Comparison of ENCODE assay signal across 17 mouse cellular contexts in the genomic region with DNA sequence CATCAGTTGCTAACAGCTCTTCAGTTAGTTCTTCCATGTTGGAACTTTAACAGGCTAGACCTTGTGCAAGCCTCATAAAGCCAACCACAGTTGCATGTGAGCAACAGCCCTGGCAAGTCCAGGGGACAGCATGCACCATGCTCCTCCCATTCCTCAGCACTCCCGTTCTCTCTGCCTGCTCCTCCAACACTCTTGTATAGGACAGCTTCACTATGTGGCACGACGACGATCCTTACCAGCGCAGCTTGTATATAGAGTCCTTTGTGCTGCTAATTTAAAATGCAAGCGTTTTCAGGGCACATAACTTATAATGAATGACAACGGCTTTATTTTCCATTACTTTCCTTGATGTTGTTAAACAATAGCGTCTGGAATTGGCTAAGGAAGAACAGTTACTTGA.
DNase-seq lines count a peak whose midpoint lies in the region; ATAC-seq and TF ChIP-seq lines count a peak whose summit lies in the region.
"Had no signal": no experiment of that assay in that cellular context is flagged by ENCODE, and none has a peak within 500 bp of the region (broad histone marks: within the 10 kb centered on the region; RNA-seq: fewer than 3 reads in every experiment).

No protein-coding gene starts in this region.

- ATAC-seq in forebrain, embryonic 11.5 days (replicated peaks; ENCODE audit: low FRiP score): peak; percentile 53; the same call in 1 of the 2 replicates
- ATAC-seq in midbrain, embryonic 15.5 days (replicated peaks): no peak
- ATAC-seq in midbrain, postnatal 0 days (ENCODE audit: low FRiP score): no peak
- ATAC-seq: activated CD4-positive, CD25-positive, alpha-beta regulatory T cell, adult 4 months; intestine, embryonic 15.5 days had no signal

- no peak overlapping the region for H3K9ac ChIP-seq in forebrain, embryonic 11.5 days (ENCODE audit: low read length)
- H3K9ac ChIP-seq in midbrain, embryonic 15.5 days: no peak overlapping the region
- H3K9ac ChIP-seq in midbrain, postnatal 0 days (replicated peaks; ENCODE audit: low read length, poor library complexity, severe bottlenecking): no peak overlapping the region
- H3K9ac ChIP-seq: embryonic facial prominence, embryonic 15.5 days; intestine, embryonic 15.5 days; lung, embryonic 15.5 days had no signal

- peaks cover 2% of the 10 kb centered on the region; the same call in 1 of the 2 replicates for H3K4me1 ChIP-seq in forebrain, embryonic 11.5 days (replicated peaks; ENCODE audit: control insufficient read depth, insufficient read depth, low read length)
- H3K4me1 ChIP-seq in forebrain, embryonic 10.5 days: peaks cover 13% of the 10 kb centered on the region
- peaks cover 8% of the 10 kb centered on the region for H3K4me1 ChIP-seq in midbrain, embryonic 15.5 days
- no peaks in the 10 kb centered on the region for H3K4me1 ChIP-seq in midbrain, postnatal 0 days (ENCODE audit: insufficient read depth, low read length)
- H3K4me1 ChIP-seq: embryonic facial prominence, embryonic 15.5 days; intestine, embryonic 15.5 days; lung, embryonic 15.5 days had no signal

- no peaks in the 10 kb centered on the region for H3K36me3 ChIP-seq in forebrain, embryonic 11.5 days (ENCODE audit: control insufficient read depth, insufficient read depth, low read length)
- H3K36me3 ChIP-seq in forebrain, embryonic 10.5 days (replicated peaks): no peaks in the 10 kb centered on the region
- H3K36me3 ChIP-seq in midbrain, embryonic 15.5 days (replicated peaks): no peaks in the 10 kb centered on the region
- no peaks in the 10 kb centered on the region for H3K36me3 ChIP-seq in midbrain, postnatal 0 days (ENCODE audit: insufficient read depth, low read length)
- H3K36me3 ChIP-seq: embryonic facial prominence, embryonic 15.5 days; G1E; intestine, embryonic 15.5 days; lung, embryonic 15.5 days had no signal

- no peaks in the 10 kb centered on the region for H3K27me3 ChIP-seq in forebrain, embryonic 11.5 days (ENCODE audit: control insufficient read depth, insufficient read depth, low read length)
- H3K27me3 ChIP-seq in forebrain, embryonic 10.5 days (ENCODE audit: poor library complexity, severe bottlenecking): peaks cover 4% of the 10 kb centered on the region; the same call in 1 of the 2 replicates
- no peaks in the 10 kb centered on the region; the same call in 1 of the 2 replicates for H3K27me3 ChIP-seq in midbrain, embryonic 15.5 days (replicated peaks)
- H3K27me3 ChIP-seq in midbrain, postnatal 0 days (ENCODE audit: insufficient read depth, low read length): no peaks in the 10 kb centered on the region
- H3K27me3 ChIP-seq: embryonic facial prominence, embryonic 15.5 days; intestine, embryonic 15.5 days; lung, embryonic 15.5 days had no signal

- no peak overlapping the region for H3K27ac ChIP-seq in forebrain, embryonic 11.5 days (ENCODE audit: low read depth, low read length)
- no peak overlapping the region for H3K27ac ChIP-seq in forebrain, embryonic 10.5 days
- 0 out of 2 replicates have a peak overlapping the region, but pooled peaks have one; percentile 5 for H3K27ac ChIP-seq in midbrain, embryonic 15.5 days
- H3K27ac ChIP-seq in midbrain, postnatal 0 days (ENCODE audit: low read depth, low read length): no peak overlapping the region
- H3K27ac ChIP-seq: embryonic facial prominence, embryonic 15.5 days; intestine, embryonic 15.5 days; kidney, postnatal 0 days; lung, embryonic 15.5 days had no signal

- intact Hi-C loops in left cerebral cortex, postnatal 36 days (cut with DNase I): no loop called here

- TF ChIP-seq CTCF in midbrain, postnatal 0 days (IDR thresholded peaks at IDR 0.05): no peak

- H3K9me3 ChIP-seq in forebrain, embryonic 11.5 days (ENCODE audit: control insufficient read depth, low read length): no peaks in the 10 kb centered on the region
- H3K9me3 ChIP-seq in forebrain, embryonic 10.5 days: peaks cover 6% of the 10 kb centered on the region; the same call in 1 of the 2 replicates
- no peaks in the 10 kb centered on the region for H3K9me3 ChIP-seq in midbrain, embryonic 15.5 days
- no peaks in the 10 kb centered on the region for H3K9me3 ChIP-seq in midbrain, postnatal 0 days (ENCODE audit: low read length)
- H3K9me3 ChIP-seq: embryonic facial prominence, embryonic 15.5 days; intestine, embryonic 15.5 days; lung, embryonic 15.5 days had no signal

- no peak overlapping the region for H3K4me2 ChIP-seq in forebrain, embryonic 11.5 days (ENCODE audit: low read depth, low read length, severe bottlenecking)
- H3K4me2 ChIP-seq in midbrain, embryonic 15.5 days: 0 out of 2 replicates have a peak overlapping the region, but pooled peaks have one; percentile 9
- H3K4me2 ChIP-seq in midbrain, postnatal 0 days (ENCODE audit: low read depth, low read length, poor library complexity, severe bottlenecking): no peak overlapping the region
- H3K4me2 ChIP-seq: embryonic facial prominence, embryonic 15.5 days; intestine, embryonic 15.5 days; liver, embryonic 11.5 days; lung, embryonic 15.5 days had no signal

- no peak for DNase-seq in forebrain, embryonic 11.5 days (ENCODE audit: low spot score)
- DNase-seq in forebrain, embryonic 10.5 days (ENCODE audit: extremely low spot score, low spot score): no peak
- DNase-seq in midbrain, postnatal 0 days (ENCODE audit: low spot score): no peak
- peak; percentile 8 for DNase-seq in hindlimb bud, embryonic 11.5 days (ENCODE audit: extremely low spot score, low read depth, low spot score)
- DNase-seq in testis, postnatal 14 days (ENCODE audit: low spot score): no peak
- DNase-seq in left cerebral cortex, postnatal 36 days (ENCODE audit: low spot score in 2 of 2): no peak
- no peak for DNase-seq in urinary bladder, adult 2 months (ENCODE audit: low spot score)
- DNase-seq: cerebellum, postnatal 36 days; thymus, adult 2 months had no signal

- WGBS in forebrain, embryonic 11.5 days: 19% methylated on average over 8 of the region's 8 CpGs
- 29% methylated on average over 8 of the region's 8 CpGs for WGBS in forebrain, embryonic 10.5 days
- WGBS in midbrain, embryonic 15.5 days: 15% methylated on average over 8 of the region's 8 CpGs
- WGBS in midbrain, postnatal 0 days: 25% methylated on average over 8 of the region's 8 CpGs

- H3K4me3 ChIP-seq in forebrain, embryonic 11.5 days (ENCODE audit: low read depth, low read length): no peak overlapping the region
- H3K4me3 ChIP-seq in forebrain, embryonic 10.5 days: no peak overlapping the region
- H3K4me3 ChIP-seq in midbrain, embryonic 15.5 days: no peak overlapping the region
- H3K4me3 ChIP-seq in midbrain, postnatal 0 days (ENCODE audit: low read depth, low read length): no peak overlapping the region
- H3K4me3 ChIP-seq: embryonic facial prominence, embryonic 15.5 days; intestine, embryonic 15.5 days; lung, embryonic 15.5 days had no signal
